Mouse (Mus musculus): ENCODE data around the gene Smg7. TPM values are rescaled to one million over a fixed set of nuclear protein-coding genes. Genes with fewer than 3 reads are reported as not detected.

Smg7 gene
- total and polyA plus RNA-seq, 3 experiments, result 32.1 to 53.9 (median 52.4) TPM

- H3K27me3 ChIP-seq (ENCODE audit: control insufficient read depth in 1 of 2, insufficient read depth in 2 of 2, low read length in 2 of 2), result no peaks in the 10 kb centered on the region
- peak overlapping the region; percentile 99 for H3K27ac ChIP-seq (ENCODE audit: control insufficient read depth, low read depth, low read length)
- H3K79me2 ChIP-seq (ENCODE audit: control insufficient read depth, insufficient read depth, low read length, poor library complexity), result peaks cover 43% of the 10 kb centered on the region
- peaks cover 4 to 35% of the 10 kb centered on the region in 2 experiments; a peak in 3 of 4 replicates for H3K36me3 ChIP-seq (ENCODE audit: control insufficient read depth in 1 of 2, insufficient read depth in 2 of 2, low read length in 2 of 2)
- peak overlapping the region; percentile 100 for H3K9ac ChIP-seq (ENCODE audit: control insufficient read depth, low read depth, low read length, poor library complexity, severe bottlenecking)
- TF ChIP-seq RCOR1 (IDR thresholded peaks at IDR 0.05; ENCODE audit: low read depth, low read length), result 0 out of 2 replicates have a peak, but pooled peaks have one; percentile 27
- TF ChIP-seq ZKSCAN1 (IDR thresholded peaks at IDR 0.05; ENCODE audit: low read depth, low read length), result no peak; the same call in 1 of the 2 replicates
- TF ChIP-seq ZNF384 (IDR thresholded peaks at IDR 0.05; ENCODE audit: low read depth, low read length), result peak; percentile 99
- no peak for TF ChIP-seq CTCF (IDR thresholded peaks at IDR 0.05 in 2 of 3, conservative IDR thresholded peaks at IDR 0.05 in 1 of 3; ENCODE audit: control insufficient read depth in 1 of 3, insufficient read depth in 1 of 3, low read depth in 2 of 3, low read length in 3 of 3, poor library complexity in 1 of 3, severe bottlenecking in 1 of 3)
- TF ChIP-seq TCF12 (IDR thresholded peaks at IDR 0.05; ENCODE audit: low read depth, low read length), result peak; percentile 64
- 0 out of 2 replicates have a peak, but pooled peaks have one; percentile 41 for TF ChIP-seq UBTF (IDR thresholded peaks at IDR 0.05; ENCODE audit: borderline replicate concordance, insufficient read depth, low read depth, low read length)
- peak; percentile 83 for TF ChIP-seq ELF1 (IDR thresholded peaks at IDR 0.05; ENCODE audit: low read depth, low read length)
- no peak for TF ChIP-seq TAL1 (IDR thresholded peaks at IDR 0.05; ENCODE audit: low read length)
- no peak for TF ChIP-seq MEF2A (IDR thresholded peaks at IDR 0.05; ENCODE audit: extremely low read depth, insufficient replicate concordance, low read depth, low read length, poor library complexity, severe bottlenecking)
- TF ChIP-seq SIN3A (IDR thresholded peaks at IDR 0.05; ENCODE audit: low read length), result peak; percentile 81
- TF ChIP-seq USF1 (IDR thresholded peaks at IDR 0.05; ENCODE audit: low read depth, low read length), result 0 out of 2 replicates have a peak, but pooled peaks have one; percentile 38
- no peak for TF ChIP-seq POLR2AphosphoS5 (IDR thresholded peaks at IDR 0.05; ENCODE audit: borderline replicate concordance, low read depth, low read length)
- no peak for TF ChIP-seq RAD21 (IDR thresholded peaks at IDR 0.05; ENCODE audit: low read depth, low read length)
- TF ChIP-seq MXI1 (IDR thresholded peaks at IDR 0.05; ENCODE audit: low read depth, low read length), result peak; percentile 53
- peak; percentile 79 for TF ChIP-seq NELFE (IDR thresholded peaks at IDR 0.05; ENCODE audit: low read depth, low read length)
- TF ChIP-seq POLR2A (IDR thresholded peaks at IDR 0.05; ENCODE audit: control insufficient read depth in 1 of 2, insufficient read depth in 1 of 2, low read depth in 1 of 2, low read length in 2 of 2, poor library complexity in 1 of 2), result peak in 1 of 2 experiments; percentile 81; a peak in 3 of 4 replicates
- peak; percentile 73; the same call in 1 of the 2 replicates for TF ChIP-seq KAT2A (conservative IDR thresholded peaks at IDR 0.05; ENCODE audit: low read depth, low read length)
- peak; percentile 98; the same call in 1 of the 2 replicates for TF ChIP-seq MAZ (IDR thresholded peaks at IDR 0.05; ENCODE audit: low read depth, low read length)
- TF ChIP-seq POLR2AphosphoS2 (IDR thresholded peaks at IDR 0.05; ENCODE audit: low read length), result peak; percentile 9; the same call in 1 of the 2 replicates
- peak; percentile 76 for TF ChIP-seq ETS1 (IDR thresholded peaks at IDR 0.05; ENCODE audit: low read depth, low read length)
- TF ChIP-seq ZMIZ1 (IDR thresholded peaks at IDR 0.05; ENCODE audit: low read depth, low read length), result 0 out of 2 replicates have a peak, but pooled peaks have one; percentile 71
- TF ChIP-seq CHD2 (IDR thresholded peaks at IDR 0.05; ENCODE audit: low read length), result peak; percentile 86
- peak; percentile 88 for TF ChIP-seq HCFC1 (IDR thresholded peaks at IDR 0.05; ENCODE audit: low read depth, low read length)
- no peak for TF ChIP-seq JUND (IDR thresholded peaks at IDR 0.05; ENCODE audit: low read depth, low read length)
- TF ChIP-seq MYB (IDR thresholded peaks at IDR 0.05; ENCODE audit: low read depth, low read length), result no peak
- peak in 1 of 2 experiments; percentile 40; a peak in 1 of 4 replicates for TF ChIP-seq EP300 (IDR thresholded peaks at IDR 0.05; ENCODE audit: low read depth in 1 of 2, low read length in 2 of 2)
- H3K4me3 ChIP-seq (ENCODE audit: control insufficient read depth in 1 of 2, insufficient read depth in 1 of 2, low read depth in 2 of 2, low read length in 2 of 2), result peak overlapping the region; percentile 88 to 90
- H3K4me1 ChIP-seq (ENCODE audit: control insufficient read depth in 1 of 2, insufficient read depth in 2 of 2, low read length in 2 of 2), result peaks cover 0 to 6% of the 10 kb centered on the region in 2 experiments; a peak in 3 of 4 replicates
- peak; percentile 98 for DNase-seq (ENCODE audit: low read depth, low spot score)
- H3K9me3 ChIP-seq (replicated peaks; ENCODE audit: insufficient read depth, low read length), result no peaks in the 10 kb centered on the region
Observed at GRCm38 (mm10) chr1:152902665-152903516, 445 bp upstream of the Smg7 start.

All from MEL (cell line).